Mouse (Mus musculus): Measurements from ENCODE around the gene Trmt6. TPM values are rescaled to one million over a fixed set of nuclear protein-coding genes. Genes with fewer than 3 reads are reported as not detected.

The Trmt6 gene
- polyA plus RNA-seq (2015; fragmentation: Nextera tagmentation; extraction: Ambion mirVana): 19.3 and 20.1 TPM in 2 replicates

GRCm38 (mm10) chr2:132815608-132816314 is at the start of gene Trmt6, which contains the start of gene Mcm8:
Trmt6 (minus strand) TSS chr2:132816055.
Mcm8 (plus strand) TSS chr2:132816141.
- peak within 1 kb of the TSS; percentile 90 for H3K9ac ChIP-seq
- H3K4me2 ChIP-seq: peak within 1 kb of the TSS; percentile 93
- peaks cover 30% of the 10 kb centered on the region for H3K36me3 ChIP-seq
- no peaks in the 10 kb centered on the region for H3K9me3 ChIP-seq
- peak; percentile 93 for ATAC-seq (ENCODE audit: extremely low read depth, insufficient number of reproducible peaks, low FRiP score, low TSS enrichment)
- under 1% methylated on average over 59 of the region's 59 CpGs for WGBS
- peak within 1 kb of the TSS; percentile 71 for H3K27ac ChIP-seq (replicated peaks)
- H3K4me3 ChIP-seq: peak within 1 kb of the TSS; percentile 90
- peaks cover 20% of the 10 kb centered on the region for H3K4me1 ChIP-seq
- H3K27me3 ChIP-seq (replicated peaks): no peaks in the 10 kb centered on the region

GRCm38 (mm10) chr2:132863325-132863724 is 47.5 kb upstream of the Trmt6 start:
- H3K36me3 ChIP-seq: peaks cover 36% of the 10 kb centered on the region
- no peaks in the 10 kb centered on the region for H3K9me3 ChIP-seq
- no peaks in the 10 kb centered on the region for H3K27me3 ChIP-seq (replicated peaks)
- no peak overlapping the region for H3K4me2 ChIP-seq
- no peak overlapping the region for H3K4me3 ChIP-seq
- peaks cover 14% of the 10 kb centered on the region for H3K4me1 ChIP-seq
- no peak overlapping the region for H3K9ac ChIP-seq
- H3K27ac ChIP-seq (replicated peaks): no peak overlapping the region
- ATAC-seq (ENCODE audit: extremely low read depth, insufficient number of reproducible peaks, low FRiP score, low TSS enrichment): no peak
- WGBS: 92% methylated on average over 2 of the region's 2 CpGs

DNA sequence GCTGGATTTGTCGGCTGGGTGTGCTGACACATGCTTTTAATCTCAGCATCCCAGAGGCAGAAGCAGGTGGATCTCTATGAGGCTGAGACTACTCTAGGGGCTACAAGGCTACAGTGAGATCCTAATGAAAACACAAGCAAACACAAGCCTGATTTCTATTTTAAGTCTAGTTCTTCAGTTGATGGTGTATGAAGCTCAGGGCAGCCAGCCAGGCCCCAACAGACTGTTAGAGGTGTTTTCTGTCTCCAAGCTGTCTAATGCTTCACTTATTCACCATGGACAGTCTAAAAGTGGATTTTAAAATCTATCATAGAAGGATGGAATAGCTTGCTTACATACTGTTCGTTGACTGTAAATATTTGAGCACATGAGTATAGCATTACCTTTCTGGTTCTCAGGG is 45.6 kb upstream of the Trmt6 start:
- Histone ChIP-seq H3K9me3 (no peaks in the 10 kb centered on the region), H3K27ac (replicated peaks) (no peak overlapping the region), H3K4me2 (no peak overlapping the region), H3K36me3 (peaks cover 28% of the 10 kb centered on the region), H3K4me3 (no peak overlapping the region), H3K27me3 (replicated peaks) (no peaks in the 10 kb centered on the region), H3K9ac (no peak overlapping the region), H3K4me1 (peaks cover 15% of the 10 kb centered on the region)
- WGBS: 84% methylated on average over 2 of the region's 2 CpGs
- no peak for ATAC-seq (ENCODE audit: extremely low read depth, insufficient number of reproducible peaks, low FRiP score, low TSS enrichment)

GRCm38 (mm10) chr2:132860435-132860834 is 44.6 kb upstream of the Trmt6 start:
- Histone ChIP-seq H3K36me3 (peaks cover 20% of the 10 kb centered on the region), H3K27ac (replicated peaks) (no peak overlapping the region), H3K9me3 (no peaks in the 10 kb centered on the region), H3K4me1 (peaks cover 18% of the 10 kb centered on the region), H3K27me3 (replicated peaks) (no peaks in the 10 kb centered on the region), H3K9ac (no peak overlapping the region), H3K4me3 (no peak overlapping the region), H3K4me2 (no peak overlapping the region)
- no peak for ATAC-seq (ENCODE audit: extremely low read depth, insufficient number of reproducible peaks, low FRiP score, low TSS enrichment)

- no peak overlapping the region for H3K4me2 ChIP-seq
- H3K4me1 ChIP-seq: peaks cover 16% of the 10 kb centered on the region
- no peak overlapping the region for H3K27ac ChIP-seq (replicated peaks)
- H3K9me3 ChIP-seq: no peaks in the 10 kb centered on the region
- H3K4me3 ChIP-seq: no peak overlapping the region
- no peaks in the 10 kb centered on the region for H3K27me3 ChIP-seq (replicated peaks)
- H3K9ac ChIP-seq: no peak overlapping the region
- H3K36me3 ChIP-seq: peaks cover 18% of the 10 kb centered on the region
- 65% methylated on average over 5 of the region's 5 CpGs for WGBS
- ATAC-seq (ENCODE audit: extremely low read depth, insufficient number of reproducible peaks, low FRiP score, low TSS enrichment): no peak
Measured at GRCm38 (mm10) chr2:132856333-132856732, 40.5 kb upstream of the Trmt6 start.

GRCm38 (mm10) chr2:132853051-132853450 is 37.2 kb upstream of the Trmt6 start:
- no peak overlapping the region for H3K9ac ChIP-seq
- peaks cover 34% of the 10 kb centered on the region for H3K36me3 ChIP-seq
- no peak overlapping the region for H3K4me3 ChIP-seq
- no peaks in the 10 kb centered on the region for H3K27me3 ChIP-seq (replicated peaks)
- ATAC-seq (ENCODE audit: extremely low read depth, insufficient number of reproducible peaks, low FRiP score, low TSS enrichment): no peak
- no peaks in the 10 kb centered on the region for H3K9me3 ChIP-seq
- H3K27ac ChIP-seq (replicated peaks): no peak overlapping the region
- peaks cover 10% of the 10 kb centered on the region for H3K4me1 ChIP-seq
- H3K4me2 ChIP-seq: no peak overlapping the region
- WGBS: 88% methylated on average over 1 of the region's 1 CpGs

DNA sequence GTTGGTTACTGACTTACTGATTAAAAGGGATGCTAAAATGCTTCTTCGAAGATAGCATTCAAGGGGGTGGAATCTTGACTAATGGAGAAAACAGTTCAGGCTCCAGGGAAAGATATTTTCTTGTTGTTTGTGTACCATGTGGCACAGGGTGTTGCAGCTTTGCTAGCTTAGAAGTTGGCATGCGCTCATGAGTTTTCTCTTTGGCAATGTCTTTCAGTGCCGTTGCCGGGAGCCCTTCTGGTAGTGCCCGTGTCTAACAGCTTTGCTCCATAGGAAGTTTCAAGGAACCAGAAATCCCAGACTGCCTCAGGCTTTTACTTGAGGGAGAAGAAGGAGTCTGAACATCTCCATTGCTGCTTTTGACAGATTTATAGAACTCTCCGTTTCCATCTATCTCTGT is 33.3 kb upstream of the Trmt6 start:
- 92% methylated on average over 6 of the region's 6 CpGs for WGBS
- H3K9me3 ChIP-seq: no peaks in the 10 kb centered on the region
- H3K4me3 ChIP-seq: no peak overlapping the region
- H3K4me1 ChIP-seq: peaks cover 17% of the 10 kb centered on the region
- H3K27me3 ChIP-seq (replicated peaks): no peaks in the 10 kb centered on the region
- H3K4me2 ChIP-seq: no peak overlapping the region
- no peak for ATAC-seq (ENCODE audit: extremely low read depth, insufficient number of reproducible peaks, low FRiP score, low TSS enrichment)
- H3K9ac ChIP-seq: no peak overlapping the region
- peaks cover 31% of the 10 kb centered on the region for H3K36me3 ChIP-seq
- H3K27ac ChIP-seq (replicated peaks): no peak overlapping the region

DNA sequence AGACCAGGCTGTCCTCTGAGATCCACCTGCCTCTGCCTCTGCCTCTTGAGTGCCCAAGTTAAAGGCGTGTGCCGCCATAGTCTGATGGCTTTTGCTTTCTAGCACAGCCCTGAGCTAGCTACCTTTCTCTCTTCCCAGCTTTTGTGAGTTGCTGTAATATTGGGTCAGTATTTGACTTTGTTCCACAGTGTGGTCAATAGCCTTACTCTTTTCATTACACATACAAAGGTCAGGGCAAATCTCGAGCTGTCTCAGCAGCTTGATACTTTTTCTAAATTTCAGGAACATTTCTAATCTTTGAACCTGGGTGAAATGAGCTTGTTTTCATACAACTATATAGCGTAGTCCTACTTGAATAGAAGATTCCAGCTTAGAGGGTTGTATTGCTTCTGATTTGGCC is 32.5 kb upstream of the Trmt6 start:
- no peak overlapping the region for H3K9ac ChIP-seq
- H3K36me3 ChIP-seq: peaks cover 25% of the 10 kb centered on the region
- WGBS: 88% methylated on average over 4 of the region's 4 CpGs
- no peaks in the 10 kb centered on the region for H3K9me3 ChIP-seq
- peak overlapping the region; percentile 89 for H3K4me3 ChIP-seq
- no peak for ATAC-seq (ENCODE audit: extremely low read depth, insufficient number of reproducible peaks, low FRiP score, low TSS enrichment)
- H3K27me3 ChIP-seq (replicated peaks): no peaks in the 10 kb centered on the region
- H3K27ac ChIP-seq (replicated peaks): no peak overlapping the region
- H3K4me2 ChIP-seq: peak overlapping the region; percentile 76; the same call in 1 of the 2 replicates
- H3K4me1 ChIP-seq: peaks cover 17% of the 10 kb centered on the region

DNA sequence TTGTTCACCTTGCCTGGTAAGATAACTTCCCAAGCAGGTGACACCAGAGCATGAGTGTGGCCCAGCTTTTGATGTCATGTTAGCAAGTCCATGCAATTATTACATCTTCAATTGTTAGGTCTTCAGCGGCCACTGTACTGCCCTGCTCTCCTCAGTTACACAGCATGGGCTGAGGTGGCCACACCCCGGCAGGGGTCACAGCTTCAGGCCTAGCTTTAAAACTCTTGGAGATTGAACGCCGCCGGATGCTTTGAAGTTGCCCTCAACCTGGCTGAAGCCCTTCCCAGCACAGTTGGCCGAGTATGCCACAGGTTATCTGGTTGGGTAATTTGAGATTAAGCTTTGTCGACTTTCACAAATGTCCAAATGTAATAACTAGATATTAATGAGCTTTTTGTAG is 31.7 kb upstream of the Trmt6 start:
- Histone ChIP-seq H3K4me3 (peak overlapping the region; percentile 89), H3K27ac (replicated peaks) (no peak overlapping the region), H3K9ac (peak overlapping the region; percentile 94), H3K4me1 (peaks cover 17% of the 10 kb centered on the region), H3K9me3 (no peaks in the 10 kb centered on the region), H3K36me3 (peaks cover 27% of the 10 kb centered on the region), H3K27me3 (replicated peaks) (no peaks in the 10 kb centered on the region), H3K4me2 (peak overlapping the region; percentile 76)
- 33% methylated on average over 7 of the region's 7 CpGs for WGBS
- no peak for ATAC-seq (ENCODE audit: extremely low read depth, insufficient number of reproducible peaks, low FRiP score, low TSS enrichment)

GRCm38 (mm10) chr2:132846407-132847358 is 30.8 kb upstream of the Trmt6 start, which contains the start of gene Crls1:
Crls1 (plus strand) TSS chr2:132846666.
- Histone ChIP-seq H3K27ac (replicated peaks) (peak within 1 kb of the TSS; percentile 80), H3K4me3 (peak within 1 kb of the TSS; percentile 89), H3K9me3 (no peaks in the 10 kb centered on the region), H3K36me3 (peaks cover 27% of the 10 kb centered on the region), H3K4me2 (peak within 1 kb of the TSS; percentile 76), H3K4me1 (peaks cover 17% of the 10 kb centered on the region), H3K27me3 (replicated peaks) (no peaks in the 10 kb centered on the region), H3K9ac (peak within 1 kb of the TSS; percentile 94)
- WGBS: under 1% methylated on average over 94 of the region's 96 CpGs
- ATAC-seq (ENCODE audit: extremely low read depth, insufficient number of reproducible peaks, low FRiP score, low TSS enrichment): peak; percentile 76

DNA sequence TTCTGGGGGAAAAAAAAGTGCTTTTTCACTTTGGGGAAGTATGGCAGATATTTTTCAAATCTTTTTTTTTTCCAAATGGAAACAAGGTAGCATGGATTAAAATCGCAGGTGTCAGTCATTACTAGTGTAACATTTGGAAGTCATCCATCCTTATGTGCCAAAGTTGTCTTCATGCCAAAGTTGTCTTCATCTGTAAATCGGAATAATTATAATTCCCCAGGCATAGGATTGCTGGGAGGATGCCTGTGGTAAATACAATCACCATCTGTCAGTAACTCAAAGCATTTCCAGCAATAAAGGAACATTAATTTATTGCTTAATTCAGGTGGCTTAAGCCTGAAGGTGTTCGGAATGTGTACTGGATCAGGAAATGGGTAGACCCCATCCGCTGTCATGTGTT is 25.2 kb upstream of the Trmt6 start:
- H3K4me1 ChIP-seq: no peaks in the 10 kb centered on the region
- ATAC-seq (ENCODE audit: extremely low read depth, insufficient number of reproducible peaks, low FRiP score, low TSS enrichment): no peak
- H3K9ac ChIP-seq: no peak overlapping the region
- peaks cover 32% of the 10 kb centered on the region for H3K36me3 ChIP-seq
- no peak overlapping the region for H3K4me2 ChIP-seq
- H3K4me3 ChIP-seq: no peak overlapping the region
- 91% methylated on average over 4 of the region's 4 CpGs for WGBS
- H3K27ac ChIP-seq (replicated peaks): no peak overlapping the region
- H3K27me3 ChIP-seq (replicated peaks): no peaks in the 10 kb centered on the region
- H3K9me3 ChIP-seq: no peaks in the 10 kb centered on the region
